Mouse (Mus musculus) CD4-positive naive resting alpha-beta T cell, adult 57 days (primary cell): ENCODE results near the gene Eif2ak3. TPM values are rescaled to one million over a fixed set of nuclear protein-coding genes. Genes with fewer than 3 reads are reported as not detected.

Experiments used
- total RNA-seq: library from RNA; stranded (reverse); gene quantifications from one replicate; pipeline ENCODE4 v1.2.4, GENCODE M21; 2023

The Eif2ak3 gene
- total RNA-seq: 129 TPM

GRCm38 (mm10) chr6:70844002-70844804 is at the start of gene Eif2ak3:
Gene Eif2ak3 (plus strand): TSS chr6:70844515.

GRCm38 (mm10) chr6:70918827-70919226 is 74.5 kb downstream of the Eif2ak3 start, which contains the start of gene Tex37:
Gene Tex37 (minus strand): TSS chr6:70918927.

Other genes starting within 250 kb of the Eif2ak3 start
- 25.5 TPM for gene Rpia, start 52.3 kb upstream of the Eif2ak3 start, total RNA-seq
- not detected for gene Tex37, start 74.4 kb downstream of the Eif2ak3 start, total RNA-seq
- not detected for gene Foxi3, start 112.0 kb downstream of the Eif2ak3 start, total RNA-seq